Mouse (Mus musculus) mouse embryonic stem cell (cell line): ENCODE data around the gene Ly6g6d.
"Not testable (repeated sequence)": the region's sequence is repeated elsewhere in the genome, so short reads cannot be mapped to it uniquely, and the experiment has no call there.

ENCODE experiments used
- in situ Hi-C, 2 experiments: fragments of 300-500 bp; cut with MboI; formaldehyde crosslinking; loops; 1 replicate in 1 of 2; 3 replicates in 1 of 2; pipeline ENCODE4 v1.14.3; 2019 to 2020; ENCODE audit warnings: low sequenced_read_pairs in 2 of 2, low pct_unique_long_range_greater_than_20kb in 1 of 2, mixed read lengths in 1 of 2; ENCODE audit not compliant: unreplicated experiment in 1 of 2

Ly6g6d gene

DNA sequence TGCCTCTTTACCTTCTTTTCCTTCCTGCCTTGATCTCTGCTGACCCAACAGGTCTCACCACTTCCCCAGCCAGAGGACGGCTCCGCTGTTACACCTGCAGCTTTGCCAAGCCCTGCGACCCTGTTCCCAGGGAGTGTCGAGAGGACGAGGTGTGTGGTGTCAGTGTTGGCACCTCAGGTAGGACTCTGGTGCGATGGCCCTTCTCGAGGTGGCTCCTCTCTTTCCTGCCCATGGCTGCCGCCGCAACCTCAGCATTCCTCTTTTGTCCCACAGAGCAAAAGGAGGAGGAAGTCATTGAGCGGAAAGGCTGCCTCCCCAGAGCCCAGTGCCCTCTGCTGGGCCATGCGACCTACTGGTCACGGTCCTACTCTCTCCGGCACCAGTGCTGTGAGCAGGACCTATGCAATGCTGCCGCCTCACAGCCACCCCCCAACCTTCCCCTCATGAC is at the start of gene Ly6g6d:
Ly6g6d (minus strand) TSS at position 280 of the 448 bp plus-strand sequence.
- in situ Hi-C loops, result no loop called here

DNA sequence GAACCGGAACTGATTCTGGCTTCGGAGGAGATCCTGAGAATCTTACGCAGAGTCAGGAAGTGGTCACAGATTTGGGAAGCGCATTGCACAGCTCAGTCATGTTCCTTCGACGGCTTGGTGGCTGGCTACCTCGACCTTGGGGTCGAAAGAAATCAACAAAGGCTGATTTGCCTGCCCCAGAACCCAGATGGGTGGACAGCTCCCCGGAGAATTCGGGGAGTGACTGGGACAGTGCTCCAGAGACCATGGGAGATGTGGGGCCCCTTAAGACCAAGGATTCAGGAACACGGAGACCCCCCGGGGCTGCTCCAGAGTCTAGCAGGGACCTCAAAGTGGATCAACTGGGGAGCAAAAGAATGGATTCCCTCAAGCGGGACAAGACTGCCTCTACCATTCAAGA is 49.2 kb upstream of the Ly6g6d start:
- in situ Hi-C loops, result no loop called here

DNA sequence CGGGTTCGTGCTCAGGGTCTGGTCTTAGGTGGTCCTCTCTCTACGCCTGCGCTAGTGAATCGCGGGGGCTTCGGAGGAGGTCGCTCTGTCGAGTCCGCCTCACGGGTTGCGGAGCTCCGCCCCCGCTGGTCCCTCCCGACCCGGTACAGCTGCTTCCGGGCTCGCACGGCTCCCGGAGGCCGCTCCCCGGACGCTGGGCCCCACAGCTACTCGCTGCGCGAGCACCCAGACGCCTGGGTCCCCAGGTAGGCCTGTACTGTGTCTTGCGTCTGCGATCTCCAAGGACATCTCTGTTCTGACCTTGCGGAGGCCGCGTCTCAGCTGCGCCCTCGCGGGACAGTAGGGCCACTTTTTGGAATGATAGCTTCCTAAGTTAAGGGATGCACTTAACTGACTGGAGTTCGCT is 48.3 kb upstream of the Ly6g6d start, which contains the start of gene D17H6S53E:
D17H6S53E (plus strand) TSS at position 168 of the 406 bp plus-strand sequence.
- in situ Hi-C loops, result no loop called here

DNA sequence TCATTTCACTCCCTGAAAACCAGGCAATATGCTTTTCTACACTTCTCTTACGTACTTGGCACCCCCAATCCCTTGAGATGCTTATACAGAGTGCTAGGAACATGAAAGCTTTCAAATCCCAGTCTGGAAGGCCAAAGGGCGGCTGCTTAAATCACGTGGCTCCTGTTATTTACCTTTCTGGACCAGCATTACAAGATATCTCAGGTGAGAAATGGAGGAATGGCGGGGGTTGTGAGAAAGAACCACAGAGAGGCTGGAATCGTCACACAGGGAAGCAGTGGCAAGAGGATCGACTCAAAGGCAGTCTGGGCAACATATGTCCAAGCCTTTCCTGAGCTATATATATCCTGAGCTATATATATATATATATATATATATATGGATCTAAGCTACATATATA is 47.7 kb upstream of the Ly6g6d start:
- in situ Hi-C loops, result no loop called here

DNA sequence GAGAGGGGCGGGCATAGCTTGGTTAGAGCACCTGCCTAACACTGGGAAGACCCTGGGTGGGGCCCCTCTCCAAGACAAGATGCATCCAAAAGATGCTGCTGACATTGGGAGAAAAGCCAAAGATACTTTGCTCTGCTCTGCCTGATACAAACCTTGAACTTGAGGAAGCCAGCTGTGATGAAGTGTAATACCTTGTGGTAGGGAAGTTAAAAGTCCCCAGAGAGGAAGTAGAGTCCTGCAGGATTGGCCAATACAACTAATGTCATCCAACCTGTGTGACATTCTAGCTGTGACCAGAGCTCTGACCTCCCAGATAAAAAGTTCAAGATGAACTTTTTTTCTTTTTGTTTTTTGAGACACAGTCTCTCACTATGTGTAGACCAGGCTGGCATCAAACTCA is 47.2 kb upstream of the Ly6g6d start:
- in situ Hi-C loops, result no loop called here

DNA sequence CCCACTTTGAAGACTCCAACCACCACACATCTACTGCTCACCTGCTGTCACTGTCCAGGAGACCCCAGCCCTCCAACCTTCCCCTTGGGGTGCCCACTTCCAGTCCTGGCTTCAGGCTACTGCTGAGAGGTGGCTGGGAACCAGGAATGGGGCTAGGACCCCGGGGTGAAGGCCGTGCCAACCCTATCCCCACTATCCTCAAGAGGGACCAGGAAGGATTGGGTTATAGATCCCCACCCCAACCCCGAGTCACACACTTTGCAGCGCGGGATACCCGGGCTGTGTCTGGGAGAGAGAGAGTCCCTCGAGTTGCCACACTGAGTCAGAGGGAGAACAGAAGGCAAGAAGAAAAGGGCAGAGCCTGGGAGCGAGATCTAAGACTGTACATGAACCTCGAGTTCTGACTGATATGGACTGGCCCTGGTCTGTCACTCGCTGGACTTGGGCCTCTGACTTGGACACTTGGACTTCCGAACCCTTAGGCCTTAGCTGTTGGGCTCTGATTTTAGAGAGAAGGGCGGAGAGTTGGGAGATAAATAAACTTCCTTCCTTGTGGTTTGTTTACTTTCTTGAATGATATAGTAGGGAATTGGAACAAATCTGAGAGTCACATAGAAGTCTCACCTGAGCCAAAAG is 46.5 kb upstream of the Ly6g6d start:
- in situ Hi-C loops, result not testable (repeated sequence)

DNA sequence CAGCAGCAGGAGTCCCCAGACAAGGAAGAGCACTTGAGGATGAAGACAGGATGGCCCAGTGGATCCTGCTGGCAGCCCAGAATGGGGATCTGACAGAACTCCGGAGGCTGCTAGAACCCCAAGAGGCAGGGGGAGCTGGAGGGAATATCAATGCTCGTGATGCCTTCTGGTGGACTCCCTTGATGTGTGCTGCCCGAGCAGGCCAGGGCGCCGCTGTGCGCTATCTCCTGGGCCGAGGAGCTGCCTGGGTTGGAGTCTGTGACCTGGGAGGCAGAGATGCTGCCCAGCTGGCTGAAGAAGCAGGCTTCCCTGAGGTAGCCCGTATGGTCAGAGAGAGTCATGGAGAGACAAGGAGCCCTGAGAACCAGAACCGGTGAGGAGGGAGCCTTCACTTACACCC is 45.4 kb upstream of the Ly6g6d start:
- in situ Hi-C loops, result not testable (repeated sequence)

DNA sequence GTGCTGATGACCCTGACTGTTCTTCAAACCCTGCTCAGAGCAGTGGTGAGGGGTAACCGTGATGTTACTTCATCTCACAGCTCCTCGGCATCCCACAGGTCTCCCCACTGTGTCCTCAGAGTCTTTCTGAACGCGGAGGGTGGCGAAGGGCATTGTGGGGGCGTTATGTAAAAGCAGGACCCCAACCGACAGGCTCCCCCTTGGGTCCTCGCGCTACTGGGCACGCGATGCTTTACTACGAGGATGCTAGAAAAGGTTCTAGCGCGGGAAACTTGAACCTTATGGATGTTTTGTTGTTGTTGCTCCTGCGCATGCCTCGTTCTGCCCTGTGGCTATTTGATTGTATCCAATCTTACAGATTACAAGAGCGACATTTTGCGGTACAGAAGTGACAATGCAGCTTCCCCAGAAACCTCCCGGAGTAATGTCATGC is 44.0 kb upstream of the Ly6g6d start, which contains the start of gene Csnk2b:
Csnk2b (minus strand) TSS at position 183 of the 433 bp plus-strand sequence.
- in situ Hi-C loops, result no loop called here

DNA sequence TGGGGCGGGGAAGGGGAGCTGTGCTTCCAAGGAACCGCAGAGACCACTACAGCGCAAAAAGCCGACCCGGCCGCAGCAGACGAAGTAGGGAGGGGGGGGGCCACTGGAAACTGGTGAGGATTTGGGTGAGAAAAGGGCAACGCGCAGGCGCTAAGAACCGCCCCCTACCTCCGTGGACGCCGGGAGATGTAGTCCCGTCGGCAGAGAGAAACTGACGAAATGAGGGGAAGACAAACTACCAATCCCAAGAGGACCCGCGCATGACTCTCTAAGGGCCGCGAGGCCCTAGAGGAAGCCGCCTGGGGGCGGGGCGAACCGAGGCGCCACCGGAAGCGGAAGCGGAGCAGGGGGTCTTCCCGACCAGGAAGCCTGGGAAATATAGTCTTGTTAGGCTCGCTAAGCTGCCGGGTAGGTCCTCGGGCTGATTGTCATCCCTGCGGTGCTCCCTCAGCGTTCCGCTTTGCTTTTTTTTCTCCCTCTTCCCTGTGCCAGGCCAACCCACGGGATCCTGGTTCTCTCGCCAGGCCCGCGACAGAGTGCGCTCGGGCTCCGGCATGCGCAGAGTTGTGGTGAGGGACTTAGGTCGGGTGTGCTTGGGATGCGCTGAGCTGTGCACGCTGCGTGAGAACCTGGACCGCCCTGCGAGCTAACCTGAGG is 43.4 kb upstream of the Ly6g6d start, which contains the start of gene Gpank1:
Gpank1 (plus strand) TSS at position 313 of the 657 bp plus-strand sequence.
- in situ Hi-C loops, result no loop called here

DNA sequence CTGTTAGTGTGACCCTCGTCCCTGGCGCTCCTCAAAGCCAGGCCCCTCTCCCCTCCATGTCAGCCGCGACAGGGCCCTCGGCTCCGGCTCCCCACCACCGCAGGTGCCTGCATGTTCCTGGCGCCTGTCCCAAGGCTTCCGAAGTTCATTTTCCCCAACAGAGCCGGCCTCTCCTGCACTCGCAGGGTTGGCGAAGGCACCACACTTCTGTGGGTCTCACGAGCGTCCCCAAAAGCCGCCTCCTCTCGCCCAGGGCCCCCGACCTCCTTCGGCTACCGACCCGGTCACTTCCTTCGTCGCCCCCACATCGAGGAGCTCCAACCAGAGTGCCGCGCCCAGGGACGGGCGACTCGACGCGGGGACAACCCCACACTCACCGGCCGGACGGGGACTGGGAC is 42.9 kb upstream of the Ly6g6d start:
- in situ Hi-C loops, result no loop called here

DNA sequence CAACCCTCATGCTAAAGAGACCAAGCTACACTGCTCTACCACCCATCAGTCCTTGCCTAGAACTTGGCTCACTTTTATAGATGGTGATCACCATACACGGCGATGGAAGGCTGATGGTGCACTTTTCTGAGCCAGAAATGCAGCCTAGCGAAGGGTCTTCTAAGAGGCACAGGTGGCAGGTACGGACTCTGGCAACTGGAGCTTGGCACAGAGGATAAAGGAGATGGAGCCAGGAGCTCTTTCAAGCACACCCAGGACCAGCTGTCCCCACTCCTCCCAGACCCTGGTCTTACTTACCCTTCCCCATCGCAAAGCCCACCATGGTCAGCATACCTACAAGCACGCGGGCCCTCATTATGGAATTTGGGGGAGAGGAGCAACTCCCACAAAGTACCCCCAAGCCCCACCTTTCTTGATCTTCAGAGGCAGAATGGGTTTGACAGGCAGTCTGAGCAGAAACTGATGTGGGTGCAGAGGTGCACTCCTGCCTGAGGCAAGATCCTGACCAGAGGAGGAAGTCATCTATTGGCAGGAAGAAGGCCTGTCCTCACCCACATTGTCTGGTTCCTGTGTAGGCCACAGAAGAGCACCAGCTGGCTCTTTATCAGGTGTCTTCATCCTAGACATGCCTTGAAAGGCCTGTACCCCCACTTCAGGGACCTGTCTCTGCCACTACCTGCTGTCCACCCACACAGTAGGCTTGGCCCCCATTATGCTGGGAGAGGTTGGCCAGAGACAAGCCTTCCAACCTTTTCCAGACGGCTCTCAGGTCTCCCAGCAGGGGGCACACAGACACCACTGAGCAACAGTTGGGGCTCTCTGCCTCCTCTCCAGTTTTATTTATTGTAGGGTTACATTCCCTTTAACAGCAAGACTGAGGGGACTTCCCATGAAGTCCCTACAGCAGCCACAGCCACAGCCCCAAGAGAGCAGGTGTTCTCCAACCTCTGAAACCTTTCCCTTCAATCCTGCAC is 37.5 kb upstream of the Ly6g6d start, which contains the start of gene Ly6g5b:
Ly6g5b (minus strand) TSS at position 383 of the 974 bp plus-strand sequence.
- in situ Hi-C loops, result loop anchor here in 1 of 2 experiments (10.0 kb wide), 1 partner anchor 111 kb away; the partner anchor contains the start of gene Vars

DNA sequence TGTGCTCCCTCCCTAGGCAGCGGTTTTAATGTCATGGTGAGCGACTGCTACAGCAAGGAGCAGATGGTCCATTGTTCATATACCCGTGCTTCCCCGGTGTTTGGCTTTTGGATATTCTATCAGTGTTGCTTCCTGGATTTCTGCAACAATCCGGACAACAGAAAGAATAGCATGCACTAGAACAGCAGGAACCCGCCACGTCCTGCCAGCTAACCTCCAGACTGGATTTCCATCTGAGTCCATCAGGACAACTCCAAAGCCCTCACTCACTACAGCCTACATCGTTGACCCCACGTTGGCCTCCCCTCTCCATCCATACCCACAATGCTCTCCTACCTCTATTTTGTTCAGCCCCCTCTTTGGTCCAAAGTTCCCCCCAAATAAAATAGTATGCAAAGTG is 33.9 kb upstream of the Ly6g6d start:
- in situ Hi-C loops, result loop anchor here (5.0 to 10.0 kb wide), 2 partner anchors 89 to 107 kb away; partner anchors contain the start of gene Vars (in 1 of the 2)

DNA sequence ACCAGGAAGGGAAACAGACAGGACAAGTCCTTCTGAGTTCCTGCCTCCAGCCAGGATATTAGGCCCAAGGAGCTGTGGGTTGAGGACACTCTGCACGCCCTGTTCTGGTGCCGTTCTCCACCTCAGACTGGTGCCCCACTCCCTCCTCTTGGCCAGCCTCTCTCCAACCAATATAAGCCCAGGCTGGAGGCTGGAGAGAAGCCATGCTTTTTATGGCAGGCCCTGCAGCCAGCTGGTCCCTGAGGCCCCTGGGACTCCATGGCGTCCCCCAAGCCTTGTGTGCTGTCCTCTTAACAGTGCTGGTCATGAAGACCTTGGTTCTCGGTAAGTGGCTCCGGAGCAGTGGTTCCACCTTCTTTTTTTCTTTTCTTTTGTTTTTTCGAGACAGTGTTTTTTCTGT is 30.2 kb upstream of the Ly6g6d start, which contains the start of gene Ly6g5c:
Ly6g5c (plus strand) TSS at position 183 of the 400 bp plus-strand sequence.
- in situ Hi-C loops, result no loop called here

DNA sequence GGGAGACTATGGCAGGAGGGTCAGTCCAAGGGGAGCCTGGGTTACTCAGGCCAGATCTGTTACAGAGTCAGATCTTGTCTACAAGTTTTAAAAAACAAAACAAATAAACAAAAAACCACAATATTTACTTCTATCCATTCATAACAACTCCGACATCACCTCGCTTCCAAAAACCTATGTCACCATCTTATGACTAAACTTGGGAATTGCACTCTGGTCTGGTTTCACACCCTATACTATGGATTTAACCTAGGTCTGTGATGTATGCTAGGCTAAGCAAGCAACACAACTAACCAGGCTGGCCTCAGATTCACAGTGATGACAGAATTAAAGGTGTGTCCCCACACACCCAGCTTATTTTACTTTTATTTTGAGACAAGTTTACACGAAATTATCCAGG is 28.7 kb upstream of the Ly6g6d start:
- in situ Hi-C loops, result no loop called here

DNA sequence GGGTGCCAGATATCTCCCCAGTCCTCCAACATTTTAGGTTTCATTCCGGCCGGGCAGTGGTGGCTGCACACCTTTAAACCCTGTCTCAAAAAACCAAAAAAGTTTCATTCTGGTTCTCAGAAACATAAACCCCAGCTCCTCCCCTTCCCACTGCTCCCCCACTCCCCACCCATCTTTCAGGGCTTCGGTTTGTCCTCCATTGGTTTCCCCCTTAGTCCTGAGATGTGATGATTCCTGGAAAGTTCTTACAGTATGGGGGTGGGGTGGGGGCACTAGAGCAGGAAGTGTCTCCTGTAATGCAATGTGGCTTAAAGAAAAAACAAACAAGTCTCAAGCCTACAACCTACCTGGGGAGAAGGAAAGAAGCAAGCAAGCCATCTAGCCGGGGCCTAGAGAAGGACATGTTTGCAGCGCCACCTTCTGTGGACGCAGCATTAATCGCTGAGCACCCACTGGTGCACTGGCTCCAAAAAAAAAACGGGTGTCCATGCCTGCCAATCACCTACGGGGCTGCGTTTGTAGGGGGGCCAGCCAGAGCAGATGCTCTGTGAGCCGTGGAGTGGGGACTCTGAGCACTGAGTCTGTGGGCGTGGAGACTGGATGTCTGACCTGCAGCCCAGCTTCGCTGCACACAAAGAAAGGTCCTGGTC is 28.0 kb upstream of the Ly6g6d start:
- in situ Hi-C loops, result no loop called here

DNA sequence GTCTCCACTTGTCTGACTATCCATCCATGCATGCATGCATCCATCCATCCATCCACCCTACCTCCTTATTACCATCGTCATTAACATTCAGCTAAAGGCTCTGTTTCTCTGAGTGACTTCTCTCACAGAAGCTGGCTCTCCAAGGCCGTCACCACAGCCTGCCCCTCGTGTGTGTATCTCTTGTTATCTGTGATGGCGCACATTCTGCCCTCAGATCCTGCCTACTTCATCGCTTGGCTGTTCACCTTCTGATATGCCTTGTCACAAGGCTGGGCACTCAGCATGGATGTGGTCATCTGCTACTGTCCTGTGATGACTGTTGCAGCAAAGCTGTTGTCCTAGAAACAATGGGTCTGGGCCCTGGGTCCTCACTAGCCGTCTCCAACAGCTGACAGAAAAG is 26.9 kb upstream of the Ly6g6d start:
- in situ Hi-C loops, result no loop called here

DNA sequence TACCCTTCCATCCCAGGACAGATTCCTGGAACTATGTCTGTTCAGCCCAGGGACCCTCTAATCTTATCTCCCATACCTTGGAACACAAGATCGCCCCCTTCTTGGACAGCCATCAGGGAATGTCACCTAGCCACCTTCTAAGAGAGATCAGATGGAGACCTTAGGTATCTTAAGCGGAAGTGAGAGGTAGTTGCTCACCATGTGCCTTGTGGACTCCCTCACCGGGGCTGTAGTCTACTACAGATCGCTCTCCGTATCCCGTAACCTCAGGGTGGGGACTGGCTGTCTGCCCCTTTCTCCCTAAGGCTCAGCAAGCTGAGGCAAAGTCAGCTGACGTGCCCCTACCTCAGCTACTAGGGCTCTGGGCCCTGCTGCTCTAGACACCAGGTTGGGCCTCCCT is 26.2 kb upstream of the Ly6g6d start:
- in situ Hi-C loops, result no loop called here

DNA sequence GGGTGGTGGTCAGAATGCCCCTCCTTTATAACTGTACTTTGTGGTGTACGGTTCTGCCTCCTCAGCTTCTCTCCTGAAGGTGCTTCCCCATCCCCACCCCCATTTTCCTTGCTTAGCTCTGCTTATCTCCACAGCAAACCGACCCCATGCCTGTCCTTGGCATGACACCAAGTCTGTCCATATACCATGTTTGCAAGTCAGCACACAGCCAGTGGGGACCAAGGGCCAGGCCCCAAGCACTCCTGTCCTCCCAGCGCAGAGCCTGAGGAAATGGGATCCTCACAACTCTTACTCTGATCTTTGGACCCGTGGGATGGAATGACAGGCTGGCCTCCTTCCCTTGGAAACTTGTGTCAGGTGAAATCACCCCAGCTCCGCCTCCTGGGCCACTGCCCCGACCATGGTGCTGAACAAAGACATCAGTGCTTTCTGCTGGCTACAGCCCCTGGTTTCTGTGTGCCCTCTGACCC is 25.4 kb upstream of the Ly6g6d start:
- in situ Hi-C loops, result no loop called here
